Mouse (Mus musculus): ENCODE results near the gene Selenot. TPM values are rescaled to one million over a fixed set of nuclear protein-coding genes. Genes with fewer than 3 reads are reported as not detected.
"Not testable (repeated sequence)": the region's sequence is repeated elsewhere in the genome, so short reads cannot be mapped to it uniquely, and the experiment has no call there.

Gene Selenot
- polyA plus RNA-seq, 1 experiment = 41.4 TPM

DNA sequence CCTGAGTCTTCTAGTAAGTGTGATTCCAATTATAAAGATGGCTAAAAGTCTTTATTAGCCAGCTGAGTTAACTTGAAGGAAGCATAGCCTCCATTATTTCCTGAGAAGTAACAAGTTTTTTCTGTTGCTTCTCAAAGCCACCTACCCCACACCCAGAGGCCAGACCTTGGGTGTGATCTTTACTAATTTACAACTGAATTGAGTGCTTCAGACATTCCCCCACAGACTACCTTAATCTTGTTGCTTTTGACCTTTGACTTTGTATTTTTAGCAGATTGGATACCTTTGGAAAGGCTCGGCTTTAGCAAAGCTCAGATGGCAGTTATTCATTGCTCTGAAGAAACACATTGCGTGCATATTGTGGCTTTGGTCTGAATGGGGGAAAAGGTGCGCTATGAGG lies 5.6 kb upstream of the Selenot start:
- 97% methylated on average over 3 of the region's 3 CpGs for WGBS
- Histone ChIP-seq H3K36me3 (ENCODE audit: control insufficient read depth, insufficient read depth, low read length) (no peaks in the 10 kb centered on the region), H3K4me3 (ENCODE audit: control insufficient read depth, insufficient read depth, low read length) (no peak overlapping the region), H3K27me3 (ENCODE audit: control insufficient read depth, insufficient read depth, low read length) (no peaks in the 10 kb centered on the region), H3K4me1 (replicated peaks; ENCODE audit: control insufficient read depth, insufficient read depth, low read length) (no peaks in the 10 kb centered on the region), H3K27ac (ENCODE audit: control insufficient read depth, insufficient read depth, low read length) (no peak overlapping the region)
- no peak for DNase-seq
- TF ChIP-seq POLR2A (IDR thresholded peaks at IDR 0.05; ENCODE audit: control insufficient read depth, extremely low read depth, insufficient read depth, low read length, poor library complexity) (no peak), CTCF (IDR thresholded peaks at IDR 0.05; ENCODE audit: borderline replicate concordance, control insufficient read depth, extremely low read depth, insufficient read depth, low read length, poor library complexity) (no peak)

DNA sequence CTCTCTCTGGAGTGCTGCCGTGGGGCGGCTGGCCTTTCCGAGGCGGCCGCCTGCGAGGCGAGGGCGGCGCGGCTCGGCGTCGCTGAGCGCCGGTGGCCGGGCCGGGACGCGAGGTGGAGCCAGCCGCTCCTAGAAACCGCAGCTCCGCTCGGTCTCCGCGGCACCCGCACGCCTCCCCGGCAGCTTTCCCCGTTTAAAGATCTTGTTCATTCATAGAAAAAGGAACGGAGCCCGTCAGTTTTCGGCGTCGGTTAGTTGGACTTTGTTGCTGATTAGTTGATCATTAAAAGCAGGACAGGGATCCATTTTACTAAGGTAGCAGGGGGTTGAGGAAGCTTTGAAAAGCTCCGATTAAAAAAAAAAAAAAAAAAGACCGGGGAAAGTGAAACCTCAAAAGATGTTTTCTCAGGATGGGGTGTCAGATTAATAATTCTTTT lies 649 bp downstream of the Selenot start:
- Histone ChIP-seq H3K27ac (ENCODE audit: control insufficient read depth, insufficient read depth, low read length) (peak overlapping the region; percentile 59), H3K27me3 (ENCODE audit: control insufficient read depth, insufficient read depth, low read length) (no peaks in the 10 kb centered on the region), H3K36me3 (ENCODE audit: control insufficient read depth, insufficient read depth, low read length) (no peaks in the 10 kb centered on the region), H3K4me3 (ENCODE audit: control insufficient read depth, insufficient read depth, low read length) (peak overlapping the region; percentile 73), H3K4me1 (replicated peaks; ENCODE audit: control insufficient read depth, insufficient read depth, low read length) (0 out of 2 replicates have a peak, but pooled peaks cover 3% of the 10 kb centered on the region)
- no peak for DNase-seq
- TF ChIP-seq POLR2A (IDR thresholded peaks at IDR 0.05; ENCODE audit: control insufficient read depth, extremely low read depth, insufficient read depth, low read length, poor library complexity) (no peak), CTCF (IDR thresholded peaks at IDR 0.05; ENCODE audit: borderline replicate concordance, control insufficient read depth, extremely low read depth, insufficient read depth, low read length, poor library complexity) (no peak)
- under 1% methylated on average over 36 of the region's 36 CpGs for WGBS

DNA sequence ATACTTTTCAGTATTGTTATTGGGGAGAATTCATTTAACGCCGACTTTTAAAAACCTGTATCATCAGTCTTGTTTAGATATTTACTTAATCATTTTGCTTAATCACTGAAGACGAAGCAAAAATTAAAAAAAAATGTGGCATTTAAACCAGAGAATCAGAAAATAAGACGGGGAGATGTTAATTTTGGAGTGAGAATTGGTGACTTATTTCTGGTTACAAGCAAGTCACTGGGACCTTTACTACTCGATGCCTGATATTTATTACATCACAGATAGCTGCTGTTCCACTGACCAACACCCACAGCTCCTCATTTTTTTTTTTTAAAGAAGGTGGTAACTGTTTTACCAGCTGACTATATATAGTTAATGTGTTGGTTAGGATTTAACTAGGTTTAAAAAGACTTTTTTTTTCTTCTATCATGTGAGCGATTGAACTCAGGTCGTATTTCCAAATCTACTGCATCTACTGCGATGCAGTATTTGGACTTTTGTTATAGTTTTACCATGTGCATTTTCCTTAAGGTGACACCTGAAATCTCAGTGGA lies 1.1 kb downstream of the Selenot start:
- no peaks in the 10 kb centered on the region for H3K27me3 ChIP-seq (ENCODE audit: control insufficient read depth, insufficient read depth, low read length)
- no peak for DNase-seq
- H3K4me3 ChIP-seq (ENCODE audit: control insufficient read depth, insufficient read depth, low read length) = no peak overlapping the region
- no peaks in the 10 kb centered on the region for H3K36me3 ChIP-seq (ENCODE audit: control insufficient read depth, insufficient read depth, low read length)
- 17% methylated on average over 8 of the region's 8 CpGs for WGBS
- H3K27ac ChIP-seq (ENCODE audit: control insufficient read depth, insufficient read depth, low read length) = no peak overlapping the region
- TF ChIP-seq CTCF (IDR thresholded peaks at IDR 0.05; ENCODE audit: borderline replicate concordance, control insufficient read depth, extremely low read depth, insufficient read depth, low read length, poor library complexity) (no peak), POLR2A (IDR thresholded peaks at IDR 0.05; ENCODE audit: control insufficient read depth, extremely low read depth, insufficient read depth, low read length, poor library complexity) (no peak)
- H3K4me1 ChIP-seq (replicated peaks; ENCODE audit: control insufficient read depth, insufficient read depth, low read length) = peaks cover 7% of the 10 kb centered on the region

DNA sequence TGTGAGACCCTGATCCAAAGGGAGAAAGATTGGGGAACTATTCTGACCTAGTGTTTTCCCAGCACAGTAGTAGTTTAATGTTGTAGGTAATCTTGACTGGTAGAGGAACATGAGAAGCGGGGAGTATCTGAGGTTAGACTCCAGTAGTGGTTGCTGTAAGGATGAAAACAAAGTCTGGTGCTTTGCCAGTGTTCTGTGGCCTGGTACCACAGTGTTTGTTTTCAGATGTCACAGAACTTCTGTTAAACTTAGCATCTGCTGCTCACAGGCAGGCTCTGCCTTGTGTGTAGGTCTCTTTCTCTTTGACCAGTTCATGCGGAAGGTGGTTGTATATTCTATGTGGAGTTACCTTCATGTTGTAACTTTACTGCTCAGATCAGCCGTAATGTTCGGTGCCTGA lies 5.1 kb downstream of the Selenot start:
- H3K4me1 ChIP-seq (replicated peaks; ENCODE audit: control insufficient read depth, insufficient read depth, low read length) = peaks cover 7% of the 10 kb centered on the region
- peaks cover 3% of the 10 kb centered on the region; the same call in 1 of the 2 replicates for H3K36me3 ChIP-seq (ENCODE audit: control insufficient read depth, insufficient read depth, low read length)
- DNase-seq = no peak
- no peak overlapping the region for H3K4me3 ChIP-seq (ENCODE audit: control insufficient read depth, insufficient read depth, low read length)
- whole genome bisulfite sequencing = 38% methylated on average over 4 of the region's 4 CpGs
- TF ChIP-seq POLR2A (IDR thresholded peaks at IDR 0.05; ENCODE audit: control insufficient read depth, extremely low read depth, insufficient read depth, low read length, poor library complexity) (no peak), CTCF (IDR thresholded peaks at IDR 0.05; ENCODE audit: borderline replicate concordance, control insufficient read depth, extremely low read depth, insufficient read depth, low read length, poor library complexity) (no peak)
- H3K27me3 ChIP-seq (ENCODE audit: control insufficient read depth, insufficient read depth, low read length) = no peaks in the 10 kb centered on the region
- no peak overlapping the region for H3K27ac ChIP-seq (ENCODE audit: control insufficient read depth, insufficient read depth, low read length)

DNA sequence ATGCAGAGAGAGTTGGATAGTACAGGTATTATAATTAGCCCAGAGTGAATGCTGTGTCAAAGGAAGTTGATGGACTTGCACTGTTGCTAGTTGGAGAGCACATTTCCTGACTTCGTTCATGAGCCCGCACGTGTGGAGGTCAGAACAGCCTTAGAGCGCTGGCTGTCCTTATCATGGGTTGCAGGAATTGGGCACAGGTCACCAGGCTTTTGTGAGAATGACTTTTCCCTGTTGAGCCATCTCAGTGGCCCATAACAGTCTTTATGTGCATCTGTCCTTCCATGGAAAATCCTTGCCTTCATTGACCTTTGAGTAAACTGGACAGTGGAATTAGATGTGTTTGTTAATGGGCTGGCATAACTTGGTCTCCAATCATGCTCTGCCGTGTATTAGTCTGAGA lies 5.9 kb downstream of the Selenot start:
- 34% methylated on average over 5 of the region's 5 CpGs for WGBS
- Histone ChIP-seq H3K4me3 (ENCODE audit: control insufficient read depth, insufficient read depth, low read length) (no peak overlapping the region), H3K27ac (ENCODE audit: control insufficient read depth, insufficient read depth, low read length) (no peak overlapping the region), H3K4me1 (replicated peaks; ENCODE audit: control insufficient read depth, insufficient read depth, low read length) (peaks cover 7% of the 10 kb centered on the region), H3K36me3 (ENCODE audit: control insufficient read depth, insufficient read depth, low read length) (peaks cover 6% of the 10 kb centered on the region), H3K27me3 (ENCODE audit: control insufficient read depth, insufficient read depth, low read length) (no peaks in the 10 kb centered on the region)
- TF ChIP-seq CTCF (IDR thresholded peaks at IDR 0.05; ENCODE audit: borderline replicate concordance, control insufficient read depth, extremely low read depth, insufficient read depth, low read length, poor library complexity) (no peak), POLR2A (IDR thresholded peaks at IDR 0.05; ENCODE audit: control insufficient read depth, extremely low read depth, insufficient read depth, low read length, poor library complexity) (no peak)
- DNase-seq = no peak

DNA sequence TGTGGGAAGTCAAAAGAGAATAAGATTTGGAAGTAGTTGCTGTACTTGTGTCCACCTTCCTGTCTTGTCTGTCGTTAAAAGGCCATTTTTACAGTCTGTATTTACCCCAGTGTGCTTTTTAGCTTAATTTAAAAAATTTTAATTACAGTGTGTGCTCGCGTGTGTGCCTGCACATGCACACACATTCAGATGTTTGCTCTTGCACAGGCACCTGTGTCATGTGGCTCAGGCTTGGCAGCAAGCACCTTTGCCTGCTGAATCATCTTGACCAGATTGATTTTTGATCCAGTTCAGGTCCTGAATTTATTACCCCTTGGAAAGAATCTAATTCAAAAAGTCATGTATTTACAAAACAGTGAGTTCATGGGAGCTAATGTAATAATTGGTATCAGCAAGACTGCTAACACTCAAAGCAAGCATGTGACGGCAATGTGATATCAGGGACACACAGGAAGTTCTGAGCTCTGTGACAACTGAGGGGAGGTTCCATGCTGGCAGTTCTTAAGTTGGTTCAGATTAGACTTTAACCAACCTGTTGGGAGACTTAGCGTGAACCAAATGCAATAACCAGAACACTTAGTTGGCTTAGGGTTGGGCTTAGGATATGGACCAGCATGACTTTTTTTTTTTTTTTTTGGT lies 6.5 kb downstream of the Selenot start:
- no peak for DNase-seq
- Histone ChIP-seq H3K27me3 (ENCODE audit: control insufficient read depth, insufficient read depth, low read length) (no peaks in the 10 kb centered on the region), H3K27ac (ENCODE audit: control insufficient read depth, insufficient read depth, low read length) (no peak overlapping the region), H3K4me1 (replicated peaks; ENCODE audit: control insufficient read depth, insufficient read depth, low read length) (peaks cover 7% of the 10 kb centered on the region), H3K4me3 (ENCODE audit: control insufficient read depth, insufficient read depth, low read length) (no peak overlapping the region), H3K36me3 (ENCODE audit: control insufficient read depth, insufficient read depth, low read length) (peaks cover 11% of the 10 kb centered on the region)
- WGBS = 70% methylated on average over 5 of the region's 5 CpGs
- TF ChIP-seq CTCF (IDR thresholded peaks at IDR 0.05; ENCODE audit: borderline replicate concordance, control insufficient read depth, extremely low read depth, insufficient read depth, low read length, poor library complexity) = no peak
- TF ChIP-seq POLR2A (IDR thresholded peaks at IDR 0.05; ENCODE audit: control insufficient read depth, extremely low read depth, insufficient read depth, low read length, poor library complexity) = no peak

DNA sequence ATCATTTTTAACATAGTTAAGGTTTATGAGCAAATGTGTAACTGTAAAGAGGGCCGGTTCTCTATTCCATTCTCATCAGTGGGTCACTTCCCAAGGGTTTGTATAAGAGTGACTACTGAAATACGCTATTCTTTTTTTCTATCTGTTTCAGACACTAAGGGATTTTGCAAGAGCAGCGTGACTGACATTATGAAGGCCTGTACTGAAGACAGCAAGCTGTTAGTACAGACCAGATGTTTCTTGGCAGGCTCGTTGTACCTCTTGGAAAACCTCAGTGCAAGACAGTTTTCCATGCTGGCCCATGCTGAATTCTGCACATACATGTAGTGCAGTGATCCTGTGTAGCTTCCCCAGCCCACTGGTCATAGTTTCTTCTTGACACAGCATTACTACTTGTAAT lies 14.1 kb downstream of the Selenot start:
- H3K27ac ChIP-seq (ENCODE audit: control insufficient read depth, insufficient read depth, low read length); DNase-seq; H3K4me3 ChIP-seq (ENCODE audit: control insufficient read depth, insufficient read depth, low read length); H3K27me3 ChIP-seq (ENCODE audit: control insufficient read depth, insufficient read depth, low read length); H3K4me1 ChIP-seq (replicated peaks; ENCODE audit: control insufficient read depth, insufficient read depth, low read length): not testable (repeated sequence)
- 98% methylated on average over 4 of the region's 4 CpGs for WGBS
- peaks cover 39% of the 10 kb centered on the region for H3K36me3 ChIP-seq (ENCODE audit: control insufficient read depth, insufficient read depth, low read length)

DNA sequence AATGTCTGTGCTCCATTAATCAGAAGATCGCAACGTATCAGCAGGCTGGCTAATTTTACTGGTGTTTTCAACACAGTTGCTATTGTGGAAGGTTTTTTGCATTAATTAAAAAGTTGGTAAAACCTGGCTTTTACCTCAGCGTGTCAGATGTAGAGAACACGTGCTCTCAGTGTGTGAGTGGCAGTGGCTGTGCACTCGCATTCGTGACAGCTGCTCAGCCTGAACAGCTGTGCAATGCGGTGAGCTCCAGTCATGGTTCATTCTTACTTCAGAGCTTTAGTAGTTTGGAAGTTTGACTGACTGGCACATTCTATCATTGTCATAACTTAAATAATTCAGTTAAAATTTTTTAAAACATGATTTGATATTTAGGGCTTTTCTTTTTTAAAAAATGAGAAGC lies 16.2 kb downstream of the Selenot start:
- not testable (repeated sequence) for H3K4me1 ChIP-seq (replicated peaks; ENCODE audit: control insufficient read depth, insufficient read depth, low read length); H3K27me3 ChIP-seq (ENCODE audit: control insufficient read depth, insufficient read depth, low read length); H3K27ac ChIP-seq (ENCODE audit: control insufficient read depth, insufficient read depth, low read length); H3K4me3 ChIP-seq (ENCODE audit: control insufficient read depth, insufficient read depth, low read length); DNase-seq
- WGBS = 97% methylated on average over 7 of the region's 7 CpGs
- peaks cover 29% of the 10 kb centered on the region for H3K36me3 ChIP-seq (ENCODE audit: control insufficient read depth, insufficient read depth, low read length)

Measured in thymus, adult 2 months (tissue).